Mouse (Mus musculus) neural tube, embryonic 13.5 days (tissue): ENCODE results near the gene Pik3ap1. TPM values are rescaled to one million over a fixed set of nuclear protein-coding genes. Genes with fewer than 3 reads are reported as not detected.

Source experiments
- ATAC-seq: fragments of 200-750 bp; cut with Nextera tagmentation; 2 replicates; pipeline ENCODE4 v1.8.0; 2017; ENCODE audit warnings: low read depth, mild to moderate bottlenecking, moderate TSS enrichment, moderate library complexity
- H3K27ac ChIP-seq: fragments of 300-500 bp; sonication (generic); replicated peaks from 2 replicates; pipeline ENCODE4 v1.5.1; 2015; ENCODE audit warnings: moderate library complexity, mild to moderate bottlenecking, inconsistent platforms
- H3K27me3 ChIP-seq: fragments of 300-500 bp; sonication (generic); 2 replicates; pipeline ENCODE4 v1.6.1; 2015; ENCODE audit warnings: mild to moderate bottlenecking, inconsistent platforms
- H3K36me3 ChIP-seq: fragments of 300-500 bp; sonication (generic); 2 replicates; pipeline ENCODE4 v1.6.1; 2015; ENCODE audit warnings: mild to moderate bottlenecking, inconsistent platforms
- H3K4me1 ChIP-seq: fragments of 300-500 bp; sonication (generic); replicated peaks from 2 replicates; pipeline ENCODE4 v1.6.1; 2015; ENCODE audit warnings: inconsistent platforms
- H3K4me2 ChIP-seq: fragments of 300-500 bp; sonication (generic); 2 replicates; pipeline ENCODE4 v1.6.1; 2015; ENCODE audit warnings: inconsistent platforms, mild to moderate bottlenecking, moderate library complexity
- H3K4me3 ChIP-seq: fragments of 300-500 bp; sonication (generic); 2 replicates; pipeline ENCODE4 v1.5.1; 2015; ENCODE audit warnings: mild to moderate bottlenecking, inconsistent platforms
- H3K9ac ChIP-seq: fragments of 300-500 bp; sonication (generic); 2 replicates; pipeline ENCODE4 v1.6.1; 2015; ENCODE audit warnings: moderate library complexity, mild to moderate bottlenecking, inconsistent platforms
- H3K9me3 ChIP-seq: fragments of 300-500 bp; sonication (generic); 2 replicates; pipeline ENCODE4 v1.6.1; 2016; ENCODE audit warnings: inconsistent platforms
- WGBS: fragments of 180-500 bp; shearing (Covaris S2); methylation state at CpG from one replicate; pipeline ENCODE4 v1.1.7; 2015; 5-methylcytosine and 5-hydroxymethylcytosine counted together
- polyA plus RNA-seq: library from polyadenylated mRNA; unstranded; fragments of >200 nt; fragmentation: Nextera tagmentation; extraction: Ambion mirVana; gene quantifications from 2 replicates; pipeline ENCODE4 v1.2.1, GENCODE M21; 2015

The Pik3ap1 gene
- polyA plus RNA-seq, 1 experiment from 2014 or later = 1.7 TPM

- ATAC-seq = no peak
- H3K27ac ChIP-seq = no peak overlapping the region
- H3K36me3 ChIP-seq = no peaks in the 10 kb centered on the region
- no peaks in the 10 kb centered on the region for H3K27me3 ChIP-seq
- no peak overlapping the region for H3K9ac ChIP-seq
- 84% methylated on average over 6 of the region's 6 CpGs for WGBS
- peaks cover 24% of the 10 kb centered on the region for H3K4me1 ChIP-seq
- H3K4me3 ChIP-seq = no peak overlapping the region
- no peak overlapping the region for H3K4me2 ChIP-seq
- no peaks in the 10 kb centered on the region for H3K9me3 ChIP-seq
These were observed 42.3 kb downstream of the Pik3ap1 start for GRCm38 (mm10) chr19:41342592-41343090.

- Histone ChIP-seq H3K36me3 (no peaks in the 10 kb centered on the region), H3K9ac (no peak overlapping the region), H3K27me3 (no peaks in the 10 kb centered on the region), H3K4me1 (peaks cover 22% of the 10 kb centered on the region), H3K4me3 (no peak overlapping the region), H3K9me3 (no peaks in the 10 kb centered on the region), H3K4me2 (no peak overlapping the region), H3K27ac (no peak overlapping the region)
- ATAC-seq = no peak
- WGBS = 89% methylated on average over 5 of the region's 5 CpGs
These were observed 43.2 kb downstream of the Pik3ap1 start for GRCm38 (mm10) chr19:41341677-41342076.

GRCm38 (mm10) chr19:41339020-41339836 is 45.7 kb downstream of the Pik3ap1 start:
- Histone ChIP-seq H3K4me3 (no peak overlapping the region), H3K4me2 (no peak overlapping the region), H3K36me3 (no peaks in the 10 kb centered on the region), H3K4me1 (no peaks in the 10 kb centered on the region), H3K27ac (no peak overlapping the region), H3K9ac (no peak overlapping the region), H3K27me3 (no peaks in the 10 kb centered on the region), H3K9me3 (no peaks in the 10 kb centered on the region)
- WGBS = 76% methylated on average over 21 of the region's 21 CpGs
- ATAC-seq = no peak

GRCm38 (mm10) chr19:41338379-41338778 is 46.5 kb downstream of the Pik3ap1 start:
- no peak overlapping the region for H3K9ac ChIP-seq
- ATAC-seq = no peak
- no peaks in the 10 kb centered on the region for H3K36me3 ChIP-seq
- no peaks in the 10 kb centered on the region for H3K9me3 ChIP-seq
- no peak overlapping the region for H3K4me3 ChIP-seq
- H3K27ac ChIP-seq = no peak overlapping the region
- no peaks in the 10 kb centered on the region for H3K4me1 ChIP-seq
- no peak overlapping the region for H3K4me2 ChIP-seq
- WGBS = 81% methylated on average over 6 of the region's 6 CpGs
- H3K27me3 ChIP-seq = no peaks in the 10 kb centered on the region

GRCm38 (mm10) chr19:41335721-41336120 is 49.2 kb downstream of the Pik3ap1 start:
- Histone ChIP-seq H3K4me1 (no peaks in the 10 kb centered on the region), H3K4me3 (no peak overlapping the region), H3K27me3 (no peaks in the 10 kb centered on the region), H3K4me2 (no peak overlapping the region), H3K9me3 (no peaks in the 10 kb centered on the region), H3K27ac (no peak overlapping the region), H3K36me3 (no peaks in the 10 kb centered on the region), H3K9ac (no peak overlapping the region)
- 91% methylated on average over 3 of the region's 3 CpGs for WGBS
- ATAC-seq = no peak

GRCm38 (mm10) chr19:41332986-41333385 is 51.9 kb downstream of the Pik3ap1 start:
- H3K4me3 ChIP-seq = no peak overlapping the region
- no peak overlapping the region for H3K9ac ChIP-seq
- H3K4me2 ChIP-seq = no peak overlapping the region
- no peak overlapping the region for H3K27ac ChIP-seq
- peaks cover 3% of the 10 kb centered on the region; the same call in 1 of the 2 replicates for H3K9me3 ChIP-seq
- H3K4me1 ChIP-seq = no peaks in the 10 kb centered on the region
- no peak for ATAC-seq
- 91% methylated on average over 8 of the region's 8 CpGs for WGBS
- H3K36me3 ChIP-seq = no peaks in the 10 kb centered on the region
- H3K27me3 ChIP-seq = no peaks in the 10 kb centered on the region

- Histone ChIP-seq H3K9ac (no peak overlapping the region), H3K27me3 (no peaks in the 10 kb centered on the region), H3K36me3 (no peaks in the 10 kb centered on the region), H3K27ac (no peak overlapping the region), H3K4me2 (no peak overlapping the region), H3K9me3 (peaks cover 3% of the 10 kb centered on the region; the same call in 1 of the 2 replicates), H3K4me1 (no peaks in the 10 kb centered on the region), H3K4me3 (no peak overlapping the region)
- 91% methylated on average over 12 of the region's 12 CpGs for WGBS
- no peak for ATAC-seq
These were observed 52.7 kb downstream of the Pik3ap1 start for GRCm38 (mm10) chr19:41332228-41332627.

- H3K9ac ChIP-seq = no peak overlapping the region
- H3K4me2 ChIP-seq = no peak overlapping the region
- WGBS = 58% methylated on average over 7 of the region's 7 CpGs
- no peaks in the 10 kb centered on the region for H3K4me1 ChIP-seq
- H3K4me3 ChIP-seq = no peak overlapping the region
- no peaks in the 10 kb centered on the region for H3K36me3 ChIP-seq
- peaks cover 3% of the 10 kb centered on the region; the same call in 1 of the 2 replicates for H3K9me3 ChIP-seq
- H3K27me3 ChIP-seq = no peaks in the 10 kb centered on the region
- no peak for ATAC-seq
- no peak overlapping the region for H3K27ac ChIP-seq
These were observed 54.5 kb downstream of the Pik3ap1 start for GRCm38 (mm10) chr19:41330401-41330800.

- ATAC-seq = no peak
These were observed 54.9 kb downstream of the Pik3ap1 start for GRCm38 (mm10) chr19:41329961-41330360.

GRCm38 (mm10) chr19:41328743-41329142 is 56.2 kb downstream of the Pik3ap1 start:
- H3K4me3 ChIP-seq = no peak overlapping the region
- no peaks in the 10 kb centered on the region for H3K36me3 ChIP-seq
- no peak for ATAC-seq
- no peaks in the 10 kb centered on the region for H3K4me1 ChIP-seq
- H3K27me3 ChIP-seq = no peaks in the 10 kb centered on the region
- H3K9me3 ChIP-seq = peaks cover 3% of the 10 kb centered on the region; the same call in 1 of the 2 replicates
- H3K27ac ChIP-seq = no peak overlapping the region
- no peak overlapping the region for H3K4me2 ChIP-seq
- no peak overlapping the region for H3K9ac ChIP-seq
- whole genome bisulfite sequencing = 63% methylated on average over 9 of the region's 9 CpGs

More at GRCm38 (mm10) chr19:41329961-41330360, 54.9 kb downstream of the Pik3ap1 start:
- Histone ChIP-seq H3K4me1 (no peaks in the 10 kb centered on the region), H3K4me3 (no peak overlapping the region), H3K27ac (no peak overlapping the region), H3K9ac (no peak overlapping the region), H3K9me3 (peaks cover 3% of the 10 kb centered on the region; the same call in 1 of the 2 replicates), H3K36me3 (no peaks in the 10 kb centered on the region), H3K27me3 (no peaks in the 10 kb centered on the region), H3K4me2 (no peak overlapping the region)
- 94% methylated on average over 7 of the region's 7 CpGs for WGBS

GRCm38 (mm10) chr19:41323813-41324212 is 61.1 kb downstream of the Pik3ap1 start:
- Histone ChIP-seq H3K36me3 (no peaks in the 10 kb centered on the region), H3K27ac (no peak overlapping the region), H3K4me2 (no peak overlapping the region), H3K4me1 (no peaks in the 10 kb centered on the region), H3K9me3 (no peaks in the 10 kb centered on the region), H3K9ac (no peak overlapping the region), H3K27me3 (no peaks in the 10 kb centered on the region), H3K4me3 (no peak overlapping the region)
- no peak for ATAC-seq

- Histone ChIP-seq H3K27ac (no peak overlapping the region), H3K4me1 (no peaks in the 10 kb centered on the region), H3K36me3 (no peaks in the 10 kb centered on the region), H3K9ac (no peak overlapping the region), H3K4me3 (no peak overlapping the region), H3K27me3 (no peaks in the 10 kb centered on the region), H3K4me2 (no peak overlapping the region), H3K9me3 (no peaks in the 10 kb centered on the region)
- ATAC-seq = no peak
- WGBS = 92% methylated on average over 4 of the region's 4 CpGs
These were observed 61.8 kb downstream of the Pik3ap1 start for GRCm38 (mm10) chr19:41323125-41323524.
